Mouse (Mus musculus): ENCODE measurements around the gene Acot1. TPM values are rescaled to one million over a fixed set of nuclear protein-coding genes. Genes with fewer than 3 reads are reported as not detected.

The Acot1 gene
- total and polyA plus RNA-seq, 2 experiments from 2014 or later, result 122 to 137 TPM

DNA sequence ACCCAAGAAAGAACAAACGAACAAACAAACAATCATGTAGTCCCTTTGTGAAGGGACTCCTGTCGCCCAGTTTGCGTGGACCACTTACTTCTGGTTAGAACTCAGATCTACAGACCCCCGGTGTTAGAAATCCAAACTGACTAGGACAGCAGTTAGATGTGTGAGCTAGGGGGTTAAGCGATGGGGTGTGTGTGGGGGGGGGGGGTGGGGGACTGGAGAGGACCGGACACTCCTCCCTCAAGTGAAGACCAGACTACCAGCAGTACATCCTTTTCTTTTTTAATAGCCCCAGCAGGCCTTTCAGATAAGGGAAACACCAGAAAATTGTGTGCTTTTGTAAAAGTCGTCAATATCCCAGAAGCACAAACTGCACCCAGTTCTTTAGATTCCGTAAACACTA is 561 bp upstream of the Acot1 start:
- Histone ChIP-seq H3K4me3 (ENCODE audit: low read depth, low read length) (peak overlapping the region; percentile 55), H3K36me3 (replicated peaks; ENCODE audit: control insufficient read depth, insufficient read depth, low read length) (no peaks in the 10 kb centered on the region), H3K4me2 (ENCODE audit: low read depth, low read length) (peak overlapping the region; percentile 68), H3K9me3 (replicated peaks; ENCODE audit: control insufficient read depth, low read length) (no peaks in the 10 kb centered on the region), H3K27ac (ENCODE audit: low read depth) (peak overlapping the region; percentile 71), H3K27me3 (ENCODE audit: control insufficient read depth, insufficient read depth, low read length) (no peaks in the 10 kb centered on the region), H3K4me1 (ENCODE audit: control insufficient read depth, insufficient read depth) (peaks cover 15% of the 10 kb centered on the region), H3K9ac (replicated peaks; ENCODE audit: low read depth, low read length) (peak overlapping the region; percentile 60; the same call in 1 of the 2 replicates)
- 69% methylated on average over 8 of the region's 8 CpGs for WGBS
- DNase-seq (ENCODE audit: low spot score) (no peak), ATAC-seq (ENCODE audit: insufficient read depth, low read depth) (no peak)
- no peak for TF ChIP-seq CTCF (IDR thresholded peaks at IDR 0.05; ENCODE audit: low read depth)
- no peak for TF ChIP-seq EP300 (IDR thresholded peaks at IDR 0.05; ENCODE audit: low read depth)

DNA sequence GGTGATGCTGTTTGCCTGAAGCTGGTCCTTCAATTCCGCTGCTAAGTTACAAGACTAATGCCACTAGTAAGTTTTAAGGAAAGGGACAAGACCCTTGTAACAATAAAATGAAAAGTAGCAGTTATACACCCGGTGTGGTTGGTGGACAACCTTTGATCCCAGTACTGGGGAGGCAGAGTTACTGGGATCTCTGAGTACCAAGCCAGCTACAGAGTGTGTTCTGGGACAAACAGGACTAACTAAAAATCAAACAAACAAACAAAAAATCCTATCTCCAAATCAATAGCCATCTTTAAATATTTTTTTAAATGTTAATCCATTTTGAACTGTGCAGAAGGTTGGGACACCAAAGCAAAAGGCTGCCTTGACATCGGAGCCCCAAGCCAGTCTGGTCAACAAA is 911 bp downstream of the Acot1 start:
- ATAC-seq (ENCODE audit: insufficient read depth, low read depth), result no peak
- WGBS, result 86% methylated on average over 3 of the region's 3 CpGs
- H3K9ac ChIP-seq (replicated peaks; ENCODE audit: low read depth, low read length), result no peak overlapping the region

DNA sequence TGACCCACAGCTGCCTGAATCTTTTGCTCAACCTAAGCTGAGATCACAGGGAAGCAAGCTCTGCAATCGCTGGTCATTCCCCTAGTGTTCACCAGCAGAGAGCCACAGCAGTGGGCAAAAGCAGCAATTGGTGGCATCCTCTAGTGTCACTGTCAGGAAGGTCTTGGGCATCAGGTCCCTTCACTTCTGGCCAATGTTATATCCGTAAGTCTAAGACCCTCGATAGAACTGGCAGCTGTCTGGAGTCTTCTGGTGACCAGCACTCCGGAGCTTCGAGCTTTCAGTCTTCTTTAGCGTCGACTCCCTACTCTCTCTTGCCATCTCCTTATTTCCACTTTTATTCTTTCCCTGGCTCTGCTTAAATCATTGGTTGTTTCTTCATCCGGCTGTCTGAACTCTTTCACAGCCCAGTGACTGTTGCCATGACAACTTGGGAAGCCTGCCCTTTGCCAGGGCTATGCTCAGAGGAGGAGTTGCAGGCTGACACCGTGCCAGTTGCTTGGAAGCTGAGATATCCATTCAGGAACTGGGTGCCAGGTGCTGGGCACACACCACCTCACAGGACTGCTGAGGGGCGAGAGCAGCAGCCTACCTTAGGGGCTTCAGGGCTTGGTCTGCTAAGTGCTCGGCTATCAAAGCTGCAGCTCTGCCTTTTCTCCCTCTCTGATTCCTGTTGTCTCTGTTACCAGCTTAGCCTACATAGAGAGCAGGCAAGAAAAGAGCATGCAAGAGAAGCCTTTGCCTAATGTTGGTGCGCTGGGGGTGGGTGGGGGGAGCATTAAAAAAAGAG is 2.2 kb downstream of the Acot1 start:
- H3K36me3 ChIP-seq (replicated peaks; ENCODE audit: control insufficient read depth, insufficient read depth, low read length), result 0 out of 2 replicates have a peak, but pooled peaks cover 4% of the 10 kb centered on the region
- peak; percentile 41 for DNase-seq (ENCODE audit: low spot score)
- TF ChIP-seq EP300 (IDR thresholded peaks at IDR 0.05; ENCODE audit: low read depth) (no peak), CTCF (IDR thresholded peaks at IDR 0.05; ENCODE audit: low read depth) (no peak)
- no peaks in the 10 kb centered on the region for H3K27me3 ChIP-seq (ENCODE audit: control insufficient read depth, insufficient read depth, low read length)
- H3K9me3 ChIP-seq (replicated peaks; ENCODE audit: control insufficient read depth, low read length), result no peaks in the 10 kb centered on the region
- ATAC-seq (ENCODE audit: insufficient read depth, low read depth), result 0 out of 2 replicates have a peak, but pooled peaks have one; percentile 32
- no peak overlapping the region for H3K27ac ChIP-seq (ENCODE audit: low read depth)
- H3K4me3 ChIP-seq (ENCODE audit: low read depth, low read length), result no peak overlapping the region
- peaks cover 15% of the 10 kb centered on the region for H3K4me1 ChIP-seq (ENCODE audit: control insufficient read depth, insufficient read depth)
- H3K4me2 ChIP-seq (ENCODE audit: low read depth, low read length), result peak overlapping the region; percentile 9; the same call in 1 of the 2 replicates
- H3K9ac ChIP-seq (replicated peaks; ENCODE audit: low read depth, low read length), result no peak overlapping the region
- WGBS, result 59% methylated on average over 12 of the region's 12 CpGs

More for the DNA sequence above, 911 bp downstream of the Acot1 start:
- Histone ChIP-seq H3K4me1 (ENCODE audit: control insufficient read depth, insufficient read depth) (peaks cover 15% of the 10 kb centered on the region), H3K27ac (ENCODE audit: low read depth) (no peak overlapping the region), H3K36me3 (replicated peaks; ENCODE audit: control insufficient read depth, insufficient read depth, low read length) (0 out of 2 replicates have a peak, but pooled peaks cover 4% of the 10 kb centered on the region), H3K4me3 (ENCODE audit: low read depth, low read length) (peak overlapping the region; percentile 55), H3K27me3 (ENCODE audit: control insufficient read depth, insufficient read depth, low read length) (no peaks in the 10 kb centered on the region), H3K4me2 (ENCODE audit: low read depth, low read length) (peak overlapping the region; percentile 68), H3K9me3 (replicated peaks; ENCODE audit: control insufficient read depth, low read length) (no peaks in the 10 kb centered on the region)
- no peak for TF ChIP-seq CTCF (IDR thresholded peaks at IDR 0.05; ENCODE audit: low read depth)
- no peak for DNase-seq (ENCODE audit: low spot score)

DNA sequence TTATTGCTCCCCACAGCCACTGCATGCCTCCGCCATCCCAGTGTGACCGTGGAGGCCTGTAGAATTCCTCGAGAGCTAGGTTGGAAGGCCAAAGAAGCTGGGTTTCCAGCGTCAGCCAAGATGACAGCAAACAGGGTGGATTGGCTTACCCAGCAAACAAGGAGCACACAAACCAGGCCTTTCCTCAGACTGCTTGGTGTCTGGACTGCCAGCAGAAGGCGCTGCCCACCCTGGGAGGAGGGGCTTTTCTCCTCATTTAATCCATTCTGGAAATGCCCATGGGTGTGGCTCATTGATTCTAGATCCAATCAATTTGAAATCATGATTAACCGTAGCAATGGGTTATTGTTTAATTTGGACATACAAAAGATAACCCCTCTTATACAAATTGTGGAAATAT is 3.8 kb downstream of the Acot1 start:
- TF ChIP-seq EP300 (IDR thresholded peaks at IDR 0.05; ENCODE audit: low read depth) (no peak), CTCF (IDR thresholded peaks at IDR 0.05; ENCODE audit: low read depth) (peak; percentile 43)
- no peak for DNase-seq (ENCODE audit: low spot score)
- H3K4me3 ChIP-seq (ENCODE audit: low read depth, low read length), result no peak overlapping the region
- 0 out of 2 replicates have a peak, but pooled peaks cover 4% of the 10 kb centered on the region for H3K36me3 ChIP-seq (replicated peaks; ENCODE audit: control insufficient read depth, insufficient read depth, low read length)
- no peak overlapping the region for H3K27ac ChIP-seq (ENCODE audit: low read depth)
- no peak overlapping the region for H3K4me2 ChIP-seq (ENCODE audit: low read depth, low read length)
- ATAC-seq (ENCODE audit: insufficient read depth, low read depth), result no peak
- no peak overlapping the region for H3K9ac ChIP-seq (replicated peaks; ENCODE audit: low read depth, low read length)
- WGBS, result 65% methylated on average over 6 of the region's 6 CpGs
- no peaks in the 10 kb centered on the region for H3K9me3 ChIP-seq (replicated peaks; ENCODE audit: control insufficient read depth, low read length)
- H3K4me1 ChIP-seq (ENCODE audit: control insufficient read depth, insufficient read depth), result peaks cover 15% of the 10 kb centered on the region
- H3K27me3 ChIP-seq (ENCODE audit: control insufficient read depth, insufficient read depth, low read length), result no peaks in the 10 kb centered on the region

DNA sequence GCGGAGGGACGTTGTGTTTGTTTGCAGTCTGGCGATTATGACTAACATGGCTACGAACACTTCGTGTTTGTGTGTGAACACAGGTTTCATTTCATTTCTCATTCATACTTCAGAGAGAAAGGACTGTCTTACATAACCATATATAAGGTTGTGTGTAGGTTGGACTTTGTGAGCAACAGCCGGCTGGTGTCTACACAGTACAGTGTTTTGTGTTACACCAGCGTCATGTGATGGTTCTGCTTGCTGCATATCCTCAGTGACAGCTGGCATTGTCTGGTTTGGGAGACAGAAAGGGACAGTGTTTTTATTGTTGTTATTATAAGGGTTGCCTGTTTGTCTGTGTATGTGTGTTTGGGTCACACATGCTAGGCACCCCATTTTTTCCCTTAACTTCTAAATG is 4.4 kb downstream of the Acot1 start:
- no peak for ATAC-seq (ENCODE audit: insufficient read depth, low read depth)
- no peak overlapping the region for H3K27ac ChIP-seq (ENCODE audit: low read depth)
- no peak for DNase-seq (ENCODE audit: low spot score)
- no peaks in the 10 kb centered on the region for H3K27me3 ChIP-seq (ENCODE audit: control insufficient read depth, insufficient read depth, low read length)
- H3K9ac ChIP-seq (replicated peaks; ENCODE audit: low read depth, low read length), result no peak overlapping the region
- H3K4me2 ChIP-seq (ENCODE audit: low read depth, low read length), result no peak overlapping the region
- TF ChIP-seq CTCF (IDR thresholded peaks at IDR 0.05; ENCODE audit: low read depth) (no peak), EP300 (IDR thresholded peaks at IDR 0.05; ENCODE audit: low read depth) (no peak)
- H3K9me3 ChIP-seq (replicated peaks; ENCODE audit: control insufficient read depth, low read length), result no peaks in the 10 kb centered on the region
- H3K4me1 ChIP-seq (ENCODE audit: control insufficient read depth, insufficient read depth), result peaks cover 14% of the 10 kb centered on the region
- H3K4me3 ChIP-seq (ENCODE audit: low read depth, low read length), result no peak overlapping the region
- WGBS, result 91% methylated on average over 7 of the region's 7 CpGs
- 0 out of 2 replicates have a peak, but pooled peaks cover 4% of the 10 kb centered on the region for H3K36me3 ChIP-seq (replicated peaks; ENCODE audit: control insufficient read depth, insufficient read depth, low read length)

Data from heart, postnatal 0 days (tissue).